Mouse (Mus musculus) cerebellum, postnatal 25 days (tissue): Measurements from ENCODE around the gene Zfp523.
A peak's percentile ranks its signal among the peaks of the same experiment; 100 is the strongest.

Experiments used
- DNase-seq, 2 experiments: peaks; one replicate each; pipeline ENCODE4 v3.0.0; 2021; ENCODE audit warnings: mixed read lengths in 2 of 2

The Zfp523 gene

GRCm38 (mm10) chr17:28161310-28161881 is 15.5 kb upstream of the Zfp523 start:
- no peak for DNase-seq

DNA sequence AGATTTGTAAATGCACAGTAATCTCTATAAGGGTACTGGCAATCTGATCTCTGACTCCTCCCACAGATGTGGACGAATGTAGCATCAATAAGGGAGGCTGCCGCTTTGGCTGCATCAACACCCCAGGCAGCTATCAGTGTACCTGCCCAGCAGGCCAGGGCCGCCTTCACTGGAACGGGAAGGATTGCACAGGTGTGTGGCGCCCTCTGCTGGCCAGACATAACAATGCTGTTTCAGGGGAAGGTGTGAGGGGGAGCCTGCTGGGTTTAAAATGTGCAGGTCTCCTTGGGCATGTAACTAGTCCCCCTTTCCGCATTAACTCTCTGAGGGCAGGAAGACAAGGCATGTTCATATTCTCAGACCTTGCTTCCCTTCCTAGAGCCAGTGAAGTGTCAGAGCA is 13.3 kb upstream of the Zfp523 start:
- peak; percentile 86 to 90 for DNase-seq

GRCm38 (mm10) chr17:28170460-28171305 is 6.2 kb upstream of the Zfp523 start:
- peak in 1 of 2 experiments; percentile 43 for DNase-seq

DNA sequence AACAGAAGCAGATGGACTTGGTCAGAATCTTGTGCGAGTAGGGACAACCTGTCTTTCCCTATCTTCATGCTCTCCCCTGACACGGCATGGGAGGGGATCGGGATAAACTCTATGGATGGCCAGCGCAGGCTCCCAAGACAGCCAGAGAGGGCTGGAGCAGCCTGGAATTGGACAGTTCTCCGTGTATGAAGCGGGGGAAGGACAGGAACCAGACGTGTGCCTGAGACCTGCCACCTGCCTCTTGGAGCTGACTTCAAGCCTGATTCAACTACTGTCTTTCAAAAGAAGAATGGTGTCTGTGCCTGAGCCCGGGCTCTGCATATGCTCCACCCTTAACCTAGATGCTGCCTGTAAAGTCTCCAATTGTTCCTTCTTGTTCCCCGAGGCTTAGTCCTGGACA is 4.2 kb upstream of the Zfp523 start:
- no peak for DNase-seq

GRCm38 (mm10) chr17:28177540-28178046 is 664 bp downstream of the Zfp523 start:
- no peak for DNase-seq

- DNase-seq = no peak
These were observed 3.4 kb downstream of the Zfp523 start for GRCm38 (mm10) chr17:28180331-28180730.

DNA sequence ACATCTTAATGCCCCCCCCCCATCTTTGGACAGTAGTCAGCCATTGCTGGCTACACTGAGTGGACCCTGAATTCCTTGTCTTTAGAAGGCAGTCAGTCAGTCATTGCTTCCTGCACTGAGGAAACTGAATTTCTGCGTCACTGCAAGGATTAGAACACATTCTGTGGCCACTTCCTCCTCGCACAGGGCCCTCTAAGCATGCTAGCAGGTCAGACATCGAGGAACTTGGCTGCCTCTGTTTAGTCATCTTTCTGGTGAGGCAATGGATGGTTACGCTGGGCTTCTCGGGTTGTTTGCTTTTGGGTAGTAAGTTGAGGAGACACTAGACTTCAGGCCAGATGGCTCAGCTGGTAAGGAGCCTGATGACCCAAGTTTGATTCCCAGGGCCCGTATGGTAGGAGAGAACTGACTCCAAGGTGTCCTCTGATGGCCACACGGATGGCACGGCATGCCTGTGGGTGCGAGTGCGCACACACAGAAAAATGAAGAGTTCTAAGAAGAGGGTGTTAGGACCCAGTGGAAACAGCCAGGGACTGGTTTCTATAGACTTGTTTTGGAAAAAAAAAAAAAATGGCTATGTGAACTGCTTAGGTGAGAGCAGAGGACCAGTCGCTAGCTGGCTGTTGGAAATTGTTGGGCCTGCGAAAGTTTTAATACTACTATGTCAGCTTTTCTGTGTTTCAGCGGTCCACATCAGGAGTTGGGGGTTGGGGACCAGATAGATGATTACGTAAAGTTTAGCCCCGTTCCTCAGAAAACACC is 4.0 kb downstream of the Zfp523 start:
- DNase-seq = no peak

GRCm38 (mm10) chr17:28184971-28185638 is 8.2 kb downstream of the Zfp523 start:
- DNase-seq = peak in 1 of 2 experiments; percentile 60

GRCm38 (mm10) chr17:28188313-28188712 is 11.4 kb downstream of the Zfp523 start:
- no peak for DNase-seq

DNA sequence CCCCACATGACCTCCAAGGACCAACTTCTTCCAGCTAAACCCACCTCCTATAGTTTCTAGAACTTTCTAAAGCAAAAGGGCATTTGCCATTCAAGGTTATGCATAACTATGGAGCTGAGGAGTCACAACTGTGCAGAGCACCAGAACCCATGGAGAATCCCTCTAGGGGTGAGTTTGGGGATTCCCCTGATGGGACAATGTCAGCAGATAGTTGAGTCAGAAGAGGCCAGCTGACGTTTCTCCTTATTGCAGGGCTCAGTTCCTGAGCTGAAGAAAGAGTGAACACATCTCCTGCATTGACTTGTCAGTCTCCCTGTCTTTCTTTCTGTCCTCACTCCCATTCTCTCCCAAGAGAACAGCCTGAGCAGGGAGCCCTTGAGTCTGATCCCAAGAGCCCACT is 15.8 kb downstream of the Zfp523 start:
- DNase-seq = no peak

- DNase-seq = no peak
These were observed 16.6 kb downstream of the Zfp523 start for GRCm38 (mm10) chr17:28193559-28193958.

- no peak for DNase-seq
These were observed 18.1 kb downstream of the Zfp523 start for GRCm38 (mm10) chr17:28195033-28195432.

DNA sequence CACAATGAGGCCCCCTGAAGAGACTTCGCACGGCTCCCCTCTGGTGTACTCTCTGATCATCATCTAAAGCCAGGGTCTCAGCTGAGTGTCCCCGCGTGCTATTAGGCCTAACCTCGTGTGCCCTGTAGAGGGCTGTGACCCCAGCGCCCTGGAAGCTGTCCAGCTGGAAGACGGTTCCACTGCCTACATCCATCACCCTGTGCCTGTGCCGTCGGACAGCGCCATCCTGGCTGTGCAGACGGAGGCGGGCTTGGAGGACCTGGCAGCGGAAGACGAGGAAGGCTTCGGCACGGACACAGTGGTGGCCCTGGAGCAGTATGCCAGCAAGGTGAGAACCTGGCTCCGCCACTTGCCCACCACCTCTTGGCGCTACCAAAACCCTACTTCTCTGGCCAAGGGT is 20.7 kb downstream of the Zfp523 start:
- no peak for DNase-seq

- no peak for DNase-seq
These were observed 25.1 kb downstream of the Zfp523 start for GRCm38 (mm10) chr17:28201982-28202381.

DNA sequence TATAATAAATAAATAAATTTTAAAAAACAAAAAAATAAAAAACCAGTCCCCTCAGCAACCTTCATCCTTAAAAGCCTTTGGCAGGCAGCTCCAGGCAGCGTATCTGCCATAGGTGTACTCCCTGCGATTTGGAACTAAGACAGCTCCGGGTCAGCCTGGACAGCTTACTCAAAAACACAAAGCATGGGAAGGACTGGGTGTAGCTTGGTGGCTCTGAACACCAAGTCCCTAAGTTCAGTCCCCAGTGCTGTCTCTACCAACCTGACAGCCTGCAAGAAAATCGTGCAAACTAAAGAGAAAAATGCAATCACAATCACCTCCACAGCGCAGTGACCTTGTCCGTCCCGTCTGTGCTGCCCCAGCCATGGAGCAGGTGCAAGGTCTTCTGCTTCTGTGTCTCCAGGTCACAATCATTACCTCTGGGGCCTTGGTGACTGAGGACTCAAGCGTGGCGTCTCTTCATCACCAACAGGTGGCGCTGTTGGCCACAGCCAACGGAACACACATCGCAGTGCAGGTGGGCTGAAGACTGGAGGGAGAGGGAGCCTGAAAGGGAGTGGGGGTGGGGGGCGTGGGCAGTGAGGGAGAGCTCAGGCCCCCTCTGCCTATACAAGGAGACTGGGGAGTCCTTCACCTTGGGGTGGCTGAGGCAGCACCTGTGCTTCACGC is 27.3 kb downstream of the Zfp523 start:
- peak; percentile 62 to 75 for DNase-seq

DNA sequence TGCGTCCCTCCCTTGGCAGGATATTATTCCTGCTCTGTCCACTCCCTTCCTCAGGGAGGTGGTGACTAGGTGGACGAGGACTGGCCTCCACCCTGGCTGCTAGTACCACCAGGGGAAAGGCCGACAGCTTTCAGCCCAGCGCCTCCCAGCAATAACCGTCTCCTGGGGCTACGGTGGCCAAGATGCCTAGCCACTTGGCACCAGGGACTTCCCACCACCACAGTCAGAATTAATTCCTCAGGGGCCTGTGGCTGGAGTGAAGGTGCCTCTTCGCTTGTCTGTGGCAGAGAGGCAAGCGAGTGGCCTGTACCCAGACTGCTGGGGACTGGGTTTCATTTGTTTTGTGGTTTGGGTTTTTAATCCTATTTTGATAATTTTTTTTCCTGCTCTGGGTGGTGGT is 28.5 kb downstream of the Zfp523 start:
- no peak for DNase-seq

GRCm38 (mm10) chr17:28207092-28207491 is 30.2 kb downstream of the Zfp523 start:
- DNase-seq = no peak

DNA sequence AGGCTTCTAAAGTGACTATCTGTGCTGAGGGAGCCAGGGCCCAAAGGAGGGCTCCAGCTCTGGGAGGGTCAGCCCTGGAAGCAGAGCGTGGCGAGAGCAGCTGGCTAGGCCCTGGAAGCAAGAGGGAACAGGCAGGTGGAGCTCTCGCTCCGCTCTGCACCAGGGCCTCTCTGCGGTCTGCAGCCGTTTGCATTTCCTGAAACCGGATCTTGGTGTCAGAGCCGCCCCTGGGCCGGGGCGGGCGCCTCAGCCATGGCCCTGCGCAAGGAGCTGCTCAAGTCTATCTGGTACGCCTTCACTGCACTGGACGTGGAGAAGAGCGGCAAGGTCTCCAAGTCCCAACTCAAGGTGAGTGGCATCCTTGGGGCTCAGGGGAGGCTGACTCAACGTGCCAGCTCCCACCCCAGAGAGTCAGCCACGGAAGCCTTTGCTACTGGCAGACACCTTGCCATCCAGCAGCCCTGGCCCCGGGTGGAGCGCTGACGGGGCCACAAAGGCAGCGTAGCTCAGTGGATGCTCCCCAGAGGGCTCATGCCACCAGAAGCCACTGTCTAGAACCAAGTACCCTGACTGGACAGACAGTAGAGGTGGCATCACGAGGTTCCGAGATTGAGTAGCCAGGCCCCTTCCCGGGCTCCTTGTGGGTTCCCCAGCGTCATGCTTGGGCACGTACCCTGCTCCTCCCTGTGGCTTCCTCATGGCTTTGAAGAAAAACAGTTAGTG is 30.8 kb downstream of the Zfp523 start, which contains the start of gene Def6:
Def6 (plus strand) TSS at position 188 of the 723 bp plus-strand sequence.
- peak; percentile 58 to 66 for DNase-seq

GRCm38 (mm10) chr17:28208314-28208612 is 31.3 kb downstream of the Zfp523 start:
- no peak for DNase-seq

DNA sequence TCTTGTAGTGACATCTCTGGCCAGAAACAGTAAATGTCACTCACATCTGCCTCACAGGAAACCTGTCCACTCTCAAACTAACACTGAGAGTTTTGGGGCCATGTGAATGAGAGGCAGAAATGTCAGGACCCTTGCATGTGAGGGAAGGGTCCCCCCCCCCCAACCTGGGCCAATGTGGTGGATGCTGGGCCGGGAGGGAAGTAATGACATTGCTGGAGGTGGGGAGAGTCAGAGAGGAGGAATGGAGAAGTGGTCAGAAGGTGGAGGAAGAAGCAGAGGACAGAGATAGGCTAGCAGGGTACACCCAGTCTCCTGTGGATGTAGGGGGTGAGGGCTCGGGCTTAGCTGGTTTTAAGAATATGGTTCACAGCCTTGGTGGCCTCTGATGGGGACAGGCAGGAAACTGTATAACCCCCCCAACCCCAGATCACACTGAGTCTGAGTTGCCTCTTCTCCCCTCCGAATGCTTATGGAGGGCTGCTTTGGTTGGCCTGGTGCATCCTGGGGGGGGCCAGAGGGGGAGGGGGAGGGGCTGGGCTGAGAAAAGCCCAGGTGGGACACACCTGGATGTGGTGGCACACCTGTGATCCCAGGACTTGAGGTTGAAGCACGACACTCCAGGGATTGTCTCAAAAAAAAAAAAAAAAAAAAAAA is 32.7 kb downstream of the Zfp523 start:
- no peak for DNase-seq

- no peak for DNase-seq
These were observed 35.0 kb downstream of the Zfp523 start for GRCm38 (mm10) chr17:28211921-28212341.
